Mouse (Mus musculus) heart, postnatal 0 days (tissue): Measurements from ENCODE around the gene Angel2.

Experiments used
- CTCF ChIP-seq: IDR thresholded peaks from 2 replicates; pipeline ENCODE4 v1.5.1; 2016; ENCODE audit warnings: antibody characterized with exemption, control low read depth, low read depth
- EP300 ChIP-seq: IDR thresholded peaks from 2 replicates; pipeline ENCODE4 v1.6.1; 2016; ENCODE audit warnings: antibody characterized with exemption, low read depth

DNA sequence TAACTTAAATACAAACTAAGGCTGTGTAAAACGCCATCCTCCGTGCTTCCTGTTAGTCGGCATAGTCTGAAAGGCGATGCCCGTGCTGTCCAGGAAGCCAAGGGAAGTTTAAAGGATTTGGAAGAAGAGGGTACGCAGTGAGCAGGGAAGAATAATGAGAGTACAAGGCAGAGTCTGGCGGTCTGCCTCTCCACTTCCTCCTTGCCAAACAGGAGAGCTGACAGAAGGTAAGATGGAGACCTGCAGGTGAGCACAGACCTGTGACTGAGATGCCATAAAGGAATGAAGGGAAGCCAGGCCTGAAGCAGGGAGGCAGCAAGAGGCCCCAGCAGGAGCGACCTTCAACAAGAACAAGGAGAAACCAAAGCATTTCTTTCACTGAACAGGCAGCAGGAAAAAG, 49.3 kb downstream of the Angel2 start:
- TF ChIP-seq CTCF (no peak), EP300 (no peak)
